Mouse (Mus musculus): ENCODE measurements around the gene Eif5a. TPM values are rescaled to one million over a fixed set of nuclear protein-coding genes. Genes with fewer than 3 reads are reported as not detected.

Eif5a gene
- polyA plus RNA-seq, 1 experiment from 2014 or later: 2,970 TPM

DNA sequence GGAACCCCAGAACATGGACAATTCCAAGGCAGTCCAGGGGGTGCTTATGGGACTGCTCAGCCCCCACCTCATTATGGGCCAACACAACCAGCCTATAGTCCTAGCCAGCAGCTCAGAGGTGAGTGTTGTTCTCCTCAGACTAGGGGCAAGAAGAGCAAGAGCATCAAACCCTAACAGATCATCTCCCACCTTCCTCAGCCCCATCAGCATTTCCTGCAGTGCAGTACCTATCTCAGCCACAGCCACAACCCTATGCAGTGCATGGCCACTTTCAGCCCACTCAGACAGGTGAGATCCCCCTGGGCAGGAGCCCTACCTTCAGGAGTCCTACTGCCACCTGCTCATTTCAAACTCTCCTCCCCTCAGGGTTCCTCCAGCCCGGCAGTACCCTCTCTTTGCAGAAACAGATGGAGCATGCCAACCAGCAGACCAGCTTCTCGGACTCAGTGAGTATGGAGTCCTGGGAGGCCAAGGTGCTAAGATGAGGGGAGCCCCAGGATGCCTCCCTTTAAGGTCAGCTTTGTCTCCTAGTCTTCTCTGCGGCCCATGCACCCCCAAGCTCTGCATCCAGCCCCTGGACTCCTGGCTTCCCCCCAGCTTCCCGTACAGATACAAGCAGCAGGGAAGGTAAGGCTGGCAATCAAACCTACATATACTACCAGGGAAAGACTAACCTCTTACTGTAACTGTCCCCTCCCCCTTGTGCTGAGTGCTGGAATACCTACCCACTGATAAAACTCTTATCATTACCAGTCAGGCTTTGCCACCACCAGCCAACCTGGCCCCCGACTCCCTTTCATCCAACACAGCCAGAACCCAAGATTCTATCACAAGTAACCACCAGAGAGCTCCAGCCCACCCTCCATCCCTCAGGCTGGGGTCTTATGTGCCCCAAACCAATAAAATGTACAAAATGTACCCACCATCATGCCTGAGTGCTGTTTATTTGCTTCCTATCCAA lies 5.8 kb downstream of the Eif5a start:
- no peaks in the 10 kb centered on the region for H3K27me3 ChIP-seq (ENCODE audit: poor library complexity, severe bottlenecking)

DNA sequence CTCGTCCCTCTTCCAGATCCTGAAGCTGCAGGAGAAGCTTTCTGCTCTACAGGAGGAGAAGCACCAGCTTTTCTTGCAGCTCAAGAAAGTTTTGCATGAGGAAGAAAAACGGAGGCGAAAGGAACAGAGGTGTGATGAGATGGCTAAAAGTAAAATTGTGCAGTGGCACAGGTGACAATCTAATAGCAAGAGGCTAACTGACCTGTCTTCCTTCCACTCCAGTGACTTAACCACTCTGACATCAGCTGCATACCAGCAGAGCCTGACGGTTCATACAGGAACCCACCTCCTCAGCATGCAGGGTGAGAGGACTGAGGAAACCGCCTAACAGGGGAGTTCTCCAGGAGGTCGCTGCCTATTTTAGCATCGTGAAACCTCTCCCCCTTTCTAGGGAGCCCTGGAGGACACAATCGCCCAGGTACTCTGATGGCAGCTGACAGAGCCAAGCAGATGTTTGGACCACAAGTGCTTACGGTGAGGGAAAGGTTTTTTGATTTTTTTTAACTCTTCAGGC lies 6.8 kb downstream of the Eif5a start:
- H3K27ac ChIP-seq: peak overlapping the region; percentile 96; the same call in 1 of the 2 replicates
- no peaks in the 10 kb centered on the region for H3K9me3 ChIP-seq
- H3K4me3 ChIP-seq: peak overlapping the region; percentile 96
- no peaks in the 10 kb centered on the region for H3K27me3 ChIP-seq (ENCODE audit: poor library complexity, severe bottlenecking)
- peaks cover 93% of the 10 kb centered on the region for H3K36me3 ChIP-seq (replicated peaks)
- 43% methylated on average over 9 of the region's 9 CpGs for WGBS
- DNase-seq (ENCODE audit: extremely low spot score, low spot score): peak; percentile 14
- peaks cover 66% of the 10 kb centered on the region for H3K4me1 ChIP-seq

More for the DNA sequence above, 5.8 kb downstream of the Eif5a start:
- no peak for DNase-seq (ENCODE audit: extremely low spot score, low spot score)
- Histone ChIP-seq H3K9me3 (no peaks in the 10 kb centered on the region), H3K27ac (no peak overlapping the region), H3K36me3 (replicated peaks) (peaks cover 83% of the 10 kb centered on the region), H3K4me1 (peaks cover 69% of the 10 kb centered on the region), H3K4me3 (peak overlapping the region; percentile 96)
- 74% methylated on average over 5 of the region's 5 CpGs for WGBS

- Histone ChIP-seq H3K36me3 (replicated peaks) (peaks cover 94% of the 10 kb centered on the region), H3K27ac (peak overlapping the region; percentile 96), H3K4me3 (peak overlapping the region; percentile 96), H3K27me3 (ENCODE audit: poor library complexity, severe bottlenecking) (no peaks in the 10 kb centered on the region), H3K4me1 (peaks cover 60% of the 10 kb centered on the region), H3K9me3 (no peaks in the 10 kb centered on the region)
- no peak for DNase-seq (ENCODE audit: extremely low spot score, low spot score)
- 4% methylated on average over 17 of the region's 17 CpGs for WGBS
Observed at GRCm38 (mm10) chr11:69914372-69914764, 7.4 kb downstream of the Eif5a start.

- H3K4me1 ChIP-seq: peaks cover 53% of the 10 kb centered on the region
- H3K27ac ChIP-seq: peak within 1 kb of the TSS; percentile 96
- no peaks in the 10 kb centered on the region for H3K27me3 ChIP-seq (ENCODE audit: poor library complexity, severe bottlenecking)
- peak; percentile 97 for DNase-seq (ENCODE audit: extremely low spot score, low spot score)
- peak within 1 kb of the TSS; percentile 96 for H3K4me3 ChIP-seq
- 2% methylated on average over 61 of the region's 61 CpGs for WGBS
- H3K9me3 ChIP-seq: no peaks in the 10 kb centered on the region
- peaks cover 94% of the 10 kb centered on the region for H3K36me3 ChIP-seq (replicated peaks)
Observed at GRCm38 (mm10) chr11:69913554-69914371, 8.0 kb downstream of the Eif5a start, which contains the start of gene Gps2. Gene Gps2, plus strand, starts transcription at chr11:69913888.

DNA sequence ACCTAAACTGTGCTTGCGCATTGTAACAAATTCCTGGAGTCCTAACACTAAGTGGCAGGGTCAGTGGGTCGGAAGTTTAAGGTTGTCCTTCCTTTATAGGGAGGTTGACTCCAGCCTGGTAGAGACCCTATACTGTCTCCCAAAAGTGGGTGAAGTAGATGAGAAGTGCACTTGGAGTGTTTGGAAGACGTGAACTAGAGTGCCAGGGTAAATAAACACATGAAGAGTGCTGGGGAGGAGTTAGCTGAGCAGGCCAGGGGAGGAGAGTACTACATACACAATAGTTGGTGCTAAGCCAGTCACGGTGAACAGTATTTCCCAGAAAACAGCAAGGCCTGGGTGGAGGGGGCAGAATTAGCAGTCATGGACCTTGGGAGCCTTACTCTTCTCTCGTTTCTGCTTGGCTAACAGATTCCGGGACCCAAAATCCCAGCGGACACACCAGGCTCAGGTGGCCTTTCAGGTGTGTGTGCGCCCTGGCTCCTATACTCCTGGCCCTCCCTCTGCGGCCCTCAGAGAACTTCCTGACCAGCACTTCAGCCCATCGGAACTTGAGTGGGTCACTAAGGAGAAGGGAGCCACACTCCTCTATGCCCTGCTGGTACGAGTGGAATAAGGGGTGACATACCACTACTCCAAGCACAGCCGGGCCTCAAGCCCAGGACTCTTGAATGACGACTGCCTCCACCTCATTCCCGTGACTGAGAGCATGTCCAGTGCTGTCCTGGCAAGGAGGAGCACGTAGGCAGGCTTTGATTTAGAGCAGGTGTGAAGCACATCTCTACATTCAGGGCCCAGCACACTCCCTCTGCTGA lies 8.8 kb downstream of the Eif5a start:
- DNase-seq (ENCODE audit: extremely low spot score, low spot score): no peak
- Histone ChIP-seq H3K9me3 (no peaks in the 10 kb centered on the region), H3K36me3 (replicated peaks) (peaks cover 94% of the 10 kb centered on the region), H3K4me3 (peak overlapping the region; percentile 96), H3K27ac (peak overlapping the region; percentile 96), H3K27me3 (ENCODE audit: poor library complexity, severe bottlenecking) (no peaks in the 10 kb centered on the region), H3K4me1 (peaks cover 49% of the 10 kb centered on the region)
- WGBS: 79% methylated on average over 15 of the region's 15 CpGs

GRCm38 (mm10) chr11:69911701-69912100 lies 10.1 kb downstream of the Eif5a start:
- H3K9me3 ChIP-seq: no peaks in the 10 kb centered on the region
- H3K27me3 ChIP-seq (ENCODE audit: poor library complexity, severe bottlenecking): no peaks in the 10 kb centered on the region
- H3K27ac ChIP-seq: no peak overlapping the region
- peaks cover 94% of the 10 kb centered on the region for H3K36me3 ChIP-seq (replicated peaks)
- H3K4me3 ChIP-seq: peak overlapping the region; percentile 1; the same call in 1 of the 2 replicates
- WGBS: 86% methylated on average over 6 of the region's 6 CpGs
- no peak for DNase-seq (ENCODE audit: extremely low spot score, low spot score)
- peaks cover 40% of the 10 kb centered on the region for H3K4me1 ChIP-seq

- Histone ChIP-seq H3K27ac (no peak overlapping the region), H3K4me3 (0 out of 2 replicates have a peak overlapping the region, but pooled peaks have one; percentile 1), H3K9me3 (no peaks in the 10 kb centered on the region), H3K36me3 (replicated peaks) (peaks cover 94% of the 10 kb centered on the region), H3K4me1 (peaks cover 33% of the 10 kb centered on the region), H3K27me3 (ENCODE audit: poor library complexity, severe bottlenecking) (no peaks in the 10 kb centered on the region)
- no peak for DNase-seq (ENCODE audit: extremely low spot score, low spot score)
- WGBS: 93% methylated on average over 17 of the region's 17 CpGs
Observed at GRCm38 (mm10) chr11:69910781-69911560, 10.8 kb downstream of the Eif5a start.

DNA sequence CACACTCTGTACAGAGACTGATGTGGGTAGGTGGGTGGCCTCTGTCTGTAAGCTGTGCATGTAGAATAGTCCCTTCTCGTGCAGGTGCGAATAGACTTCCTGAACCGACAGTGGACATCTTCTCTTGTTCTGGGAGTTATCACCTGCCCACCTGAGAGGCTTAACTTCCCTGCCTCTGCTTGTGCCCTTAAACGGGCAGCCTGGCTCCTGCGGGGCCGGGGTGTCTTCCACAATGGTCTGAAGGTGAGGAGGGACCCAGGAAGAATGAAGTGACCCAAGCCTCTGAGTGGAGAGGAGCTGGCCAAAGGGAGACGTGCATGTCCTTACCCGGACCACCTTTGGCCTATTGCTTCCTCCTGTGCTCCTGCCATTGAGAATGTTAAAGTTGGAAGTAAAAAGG lies 11.6 kb downstream of the Eif5a start:
- no peaks in the 10 kb centered on the region for H3K9me3 ChIP-seq
- no peak overlapping the region for H3K27ac ChIP-seq
- H3K4me1 ChIP-seq: peaks cover 25% of the 10 kb centered on the region
- DNase-seq (ENCODE audit: extremely low spot score, low spot score): no peak
- H3K4me3 ChIP-seq: no peak overlapping the region
- H3K27me3 ChIP-seq (ENCODE audit: poor library complexity, severe bottlenecking): no peaks in the 10 kb centered on the region
- WGBS: 93% methylated on average over 8 of the region's 8 CpGs
- peaks cover 94% of the 10 kb centered on the region for H3K36me3 ChIP-seq (replicated peaks)

- no peak overlapping the region for H3K4me3 ChIP-seq
- 91% methylated on average over 5 of the region's 5 CpGs for WGBS
- no peaks in the 10 kb centered on the region for H3K27me3 ChIP-seq (ENCODE audit: poor library complexity, severe bottlenecking)
- no peaks in the 10 kb centered on the region for H3K9me3 ChIP-seq
- DNase-seq (ENCODE audit: extremely low spot score, low spot score): no peak
- no peak overlapping the region for H3K27ac ChIP-seq
- H3K4me1 ChIP-seq: peaks cover 15% of the 10 kb centered on the region
- H3K36me3 ChIP-seq (replicated peaks): peaks cover 96% of the 10 kb centered on the region
Observed at GRCm38 (mm10) chr11:69909174-69909573, 12.6 kb downstream of the Eif5a start.

- H3K4me1 ChIP-seq: peaks cover 11% of the 10 kb centered on the region
- no peaks in the 10 kb centered on the region for H3K9me3 ChIP-seq
- H3K4me3 ChIP-seq: no peak overlapping the region
- H3K27ac ChIP-seq: no peak overlapping the region
- no peak for DNase-seq (ENCODE audit: extremely low spot score, low spot score)
- WGBS: 96% methylated on average over 11 of the region's 11 CpGs
- peaks cover 100% of the 10 kb centered on the region for H3K36me3 ChIP-seq (replicated peaks)
- H3K27me3 ChIP-seq (ENCODE audit: poor library complexity, severe bottlenecking): no peaks in the 10 kb centered on the region
Observed at GRCm38 (mm10) chr11:69908645-69909044, 13.1 kb downstream of the Eif5a start.

- Histone ChIP-seq H3K4me3 (no peak overlapping the region), H3K9me3 (no peaks in the 10 kb centered on the region), H3K27me3 (ENCODE audit: poor library complexity, severe bottlenecking) (peaks cover 6% of the 10 kb centered on the region; the same call in 1 of the 2 replicates), H3K4me1 (peaks cover 35% of the 10 kb centered on the region), H3K36me3 (replicated peaks) (peaks cover 65% of the 10 kb centered on the region), H3K27ac (no peak overlapping the region)
- no peak for DNase-seq (ENCODE audit: extremely low spot score, low spot score)
- WGBS: 96% methylated on average over 9 of the region's 9 CpGs
Observed at GRCm38 (mm10) chr11:69904311-69904710, 17.4 kb downstream of the Eif5a start.

All from forebrain, embryonic 10.5 days (tissue).